Mouse (Mus musculus) embryo, embryonic 10 days (tissue): ENCODE results near the gene Gdpd2.

Experiments used
- DNase-seq: peaks from one replicate; pipeline ENCODE4 v3.0.0-alpha.2; 2015; ENCODE audit warnings: low spot score

The Gdpd2 gene

GRCm38 (mm10) chrX:100729665-100730188 is at the start of gene Gdpd2:
TSS of gene Gdpd2 (plus strand) at chrX:100729873.
- peak; percentile 69 for DNase-seq

- DNase-seq = no peak
Measured at GRCm38 (mm10) chrX:100686527-100686926, 43.1 kb upstream of the Gdpd2 start.

GRCm38 (mm10) chrX:100687360-100688032 is 42.2 kb upstream of the Gdpd2 start:
- DNase-seq = no peak

- DNase-seq = no peak
Measured at GRCm38 (mm10) chrX:100688033-100688370, 41.7 kb upstream of the Gdpd2 start.

- DNase-seq = no peak
Measured at GRCm38 (mm10) chrX:100696776-100697175, 32.9 kb upstream of the Gdpd2 start.

GRCm38 (mm10) chrX:100708032-100708431 is 21.6 kb upstream of the Gdpd2 start:
- no peak for DNase-seq

GRCm38 (mm10) chrX:100716173-100716572 is 13.5 kb upstream of the Gdpd2 start:
- DNase-seq = no peak

DNA sequence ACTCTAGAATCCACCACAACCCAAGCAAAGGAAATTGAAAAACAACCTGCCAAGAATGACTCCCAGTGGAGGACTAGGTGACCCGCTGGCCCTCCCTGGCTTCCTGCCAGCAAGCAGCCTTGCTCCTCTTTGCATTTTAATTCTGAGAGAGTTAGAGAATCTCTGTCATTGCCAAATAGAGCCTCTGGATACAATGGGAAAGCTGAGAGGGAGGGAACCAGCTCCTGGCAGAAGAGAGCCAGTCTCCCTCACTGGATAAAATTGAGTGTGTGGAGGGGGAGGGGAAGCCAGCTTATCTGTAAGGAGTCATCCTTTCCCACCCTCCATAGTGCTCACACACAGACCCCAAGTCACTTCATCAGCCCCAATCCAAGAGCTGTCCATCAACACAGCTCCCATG is 726 bp upstream of the Gdpd2 start:
- no peak for DNase-seq

DNA sequence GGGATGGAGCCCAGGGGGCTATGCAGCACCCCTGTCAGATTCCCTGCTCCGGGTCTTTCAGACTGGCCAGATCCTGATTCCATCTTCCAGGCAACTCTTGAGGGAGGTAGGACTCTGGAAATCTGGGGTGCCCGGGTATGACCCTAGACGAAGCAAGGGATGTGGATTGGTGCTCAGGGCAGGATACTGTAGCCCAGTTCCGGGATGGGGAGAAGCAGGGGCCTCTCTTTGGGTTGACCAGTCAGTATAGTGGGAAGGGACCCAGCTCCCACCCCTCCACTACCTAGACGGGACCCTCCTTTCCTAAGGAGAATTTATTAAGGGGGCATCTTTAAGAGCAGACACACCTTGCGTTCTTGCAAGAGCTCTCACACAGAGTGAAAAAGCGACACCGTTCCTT is 593 bp downstream of the Gdpd2 start:
- no peak for DNase-seq

- DNase-seq = no peak
Measured at GRCm38 (mm10) chrX:100734359-100734758, 4.7 kb downstream of the Gdpd2 start.

GRCm38 (mm10) chrX:100738918-100739317 is 9.2 kb downstream of the Gdpd2 start:
- DNase-seq = peak; percentile 77

DNA sequence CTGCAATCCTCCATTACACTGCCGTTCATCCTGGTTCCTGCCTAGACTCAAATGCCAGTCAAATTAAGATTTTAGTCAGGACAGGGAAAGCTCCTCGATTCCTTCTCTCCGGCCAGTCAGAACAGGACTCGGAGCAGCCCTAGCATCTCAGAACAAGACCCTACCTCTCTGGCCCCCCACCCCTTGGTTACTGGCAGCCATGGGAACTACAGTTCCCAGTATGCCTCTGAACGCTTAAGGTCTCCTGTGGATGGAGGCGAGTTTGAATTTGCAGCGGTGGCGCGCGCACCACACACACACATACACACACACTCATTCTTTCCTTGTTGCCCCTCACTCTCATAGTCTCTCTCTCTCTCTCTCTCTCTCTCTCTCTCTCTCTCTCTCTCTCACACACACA is 9.8 kb downstream of the Gdpd2 start:
- peak; percentile 33 for DNase-seq

DNA sequence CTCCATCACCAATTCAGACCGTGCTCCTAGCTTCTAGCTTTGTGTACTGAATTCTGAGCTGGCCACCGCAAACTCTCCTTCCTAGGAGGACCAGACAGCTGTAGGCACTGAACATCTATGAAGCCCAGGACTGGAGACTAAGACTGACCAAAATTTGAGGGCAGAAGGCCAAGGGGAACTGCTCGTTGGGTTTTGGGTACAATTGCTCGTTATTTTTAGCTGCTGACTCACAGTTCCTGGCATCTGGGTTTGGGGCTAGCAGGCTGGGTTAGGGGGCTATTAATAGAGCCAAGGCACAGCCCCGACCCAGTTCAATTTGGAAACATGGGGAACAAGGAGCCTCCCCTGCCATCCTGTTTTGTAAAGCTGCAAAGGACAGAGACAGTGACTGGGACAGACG is 11.1 kb downstream of the Gdpd2 start:
- no peak for DNase-seq

DNA sequence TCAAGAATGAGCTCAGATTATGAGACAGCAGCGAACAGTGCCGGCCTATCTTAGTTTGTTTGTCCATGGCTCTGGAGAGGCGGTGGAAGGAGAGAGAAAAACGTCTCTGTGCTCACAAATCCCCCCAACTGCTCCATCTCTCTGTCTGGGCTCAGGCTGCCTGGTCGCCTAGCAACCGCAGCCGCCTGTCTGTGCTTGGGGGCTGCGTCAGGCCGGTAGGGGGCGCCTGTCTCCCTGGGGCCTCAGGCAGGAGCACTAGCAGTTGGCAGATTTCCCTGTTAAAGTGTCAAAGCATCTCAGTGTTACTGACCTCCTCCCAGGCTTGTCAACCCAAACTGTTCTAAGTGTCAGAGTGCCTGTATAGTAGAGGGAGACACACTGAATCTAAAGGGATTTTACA is 12.3 kb downstream of the Gdpd2 start:
- DNase-seq = peak; percentile 61

DNA sequence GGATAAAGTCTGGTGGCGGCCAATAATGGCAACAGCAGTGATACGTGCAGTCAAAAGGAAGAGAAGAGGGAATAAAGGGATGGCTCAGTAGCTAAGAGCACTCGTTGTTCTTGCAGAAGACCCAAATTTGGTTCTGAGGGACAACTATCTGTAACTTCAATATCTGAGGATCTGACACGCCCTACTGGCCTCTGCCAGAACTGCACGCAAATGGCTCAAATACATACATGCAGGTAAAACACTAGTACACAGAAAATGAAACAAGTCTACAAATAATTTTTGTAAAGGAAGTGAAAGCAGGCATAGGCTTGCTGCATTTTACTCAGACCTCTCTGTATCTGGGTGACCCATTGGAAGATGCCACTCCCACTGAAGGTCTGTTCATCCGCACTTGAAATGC is 36.2 kb downstream of the Gdpd2 start:
- DNase-seq = no peak

- DNase-seq = peak; percentile 72
Measured at GRCm38 (mm10) chrX:100767181-100767884, 37.7 kb downstream of the Gdpd2 start, which contains the start of gene Dlg3. TSS of gene Dlg3 (plus strand) at chrX:100767722.

DNA sequence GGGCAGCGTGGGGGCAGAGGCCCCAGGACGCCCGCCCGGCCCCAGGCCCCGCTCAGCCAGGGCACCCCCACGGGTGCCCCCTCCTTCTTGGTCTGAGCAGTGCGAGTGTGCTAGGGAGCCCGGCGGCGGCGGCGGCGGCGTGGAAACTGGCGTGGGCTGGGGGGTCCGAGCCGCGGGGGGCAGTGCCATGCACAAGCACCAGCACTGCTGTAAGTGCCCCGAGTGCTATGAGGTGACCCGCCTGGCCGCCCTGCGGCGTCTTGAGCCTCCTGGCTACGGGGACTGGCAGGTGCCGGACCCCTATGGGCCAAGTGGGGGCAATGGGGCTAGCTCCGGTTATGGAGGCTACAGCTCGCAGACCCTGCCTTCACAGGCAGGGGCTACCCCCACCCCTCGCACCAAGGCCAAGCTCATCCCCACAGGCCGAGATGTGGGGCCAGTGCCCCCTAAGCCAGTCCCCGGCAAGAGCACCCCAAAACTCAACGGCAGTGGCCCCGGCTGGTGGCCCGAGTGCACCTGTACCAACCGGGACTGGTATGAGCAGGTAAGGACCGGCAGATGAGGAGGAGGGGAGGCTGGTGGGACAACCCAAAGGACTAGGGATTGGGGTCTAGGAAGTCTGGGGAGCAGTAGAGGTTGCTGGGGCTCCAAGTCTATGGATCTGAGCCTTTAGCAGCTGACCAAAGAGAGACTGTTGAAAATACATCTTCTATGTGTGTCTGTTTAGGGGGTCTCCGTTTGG is 38.4 kb downstream of the Gdpd2 start:
- DNase-seq = no peak

DNA sequence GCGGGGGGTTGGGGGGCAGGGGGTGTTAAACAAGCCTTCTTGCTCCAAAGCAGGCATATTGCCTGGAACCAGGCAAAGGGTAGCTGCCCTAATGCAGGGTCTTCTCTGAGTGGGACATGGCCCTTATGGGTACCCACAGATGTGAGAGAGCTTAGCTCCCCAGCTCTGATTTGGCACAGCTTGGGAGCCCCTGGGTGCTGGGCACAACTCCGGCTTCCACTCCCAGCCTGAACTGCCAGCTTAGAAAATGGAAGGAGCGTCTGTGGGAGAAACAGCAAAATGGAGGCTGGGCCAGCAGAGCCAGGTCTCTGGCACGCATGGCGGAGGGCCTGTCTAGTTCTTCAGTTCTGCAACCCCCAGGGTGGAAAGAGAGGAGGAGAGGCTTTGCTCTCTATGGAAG is 39.6 kb downstream of the Gdpd2 start:
- DNase-seq = no peak

GRCm38 (mm10) chrX:100774341-100774811 is 44.7 kb downstream of the Gdpd2 start:
- peak; percentile 74 for DNase-seq

GRCm38 (mm10) chrX:100775405-100775804 is 45.7 kb downstream of the Gdpd2 start:
- no peak for DNase-seq

GRCm38 (mm10) chrX:100776494-100776893 is 46.8 kb downstream of the Gdpd2 start:
- DNase-seq = peak; percentile 51

- DNase-seq = peak; percentile 89
Measured at GRCm38 (mm10) chrX:100776985-100777654, 47.4 kb downstream of the Gdpd2 start.
